Mouse (Mus musculus): ENCODE results near the gene Dnph1.
"Not testable (repeated sequence)": the region's sequence is repeated elsewhere in the genome, so short reads cannot be mapped to it uniquely, and the experiment has no call there.

- not testable (repeated sequence) for TF ChIP-seq CTCF, EP300 (IDR thresholded peaks at IDR 0.05; ENCODE audit: low read depth)
Measured at GRCm38 (mm10) chr17:46496081-46496480, 430 bp upstream of the Dnph1 start.
